Mouse (Mus musculus): ENCODE data around the gene Jmjd1c. TPM values are rescaled to one million over a fixed set of nuclear protein-coding genes. Genes with fewer than 3 reads are reported as not detected.
A peak's percentile ranks its signal among the peaks of the same experiment; 100 is the strongest.

The Jmjd1c gene
- 34.2 and 37.8 TPM in 2 replicates for polyA plus RNA-seq (2012; rRNA removed)

GRCm38 (mm10) chr10:67095798-67096620 is at the start of gene Jmjd1c:
Gene Jmjd1c, plus strand, starts transcription at chr10:67096125.
- peak; percentile 59 to 86 for DNase-seq (ENCODE audit: extremely low spot score in 1 of 2, low spot score in 1 of 2)

GRCm38 (mm10) chr10:67047712-67048645 is 47.9 kb upstream of the Jmjd1c start:
- no peak for DNase-seq (ENCODE audit: extremely low spot score in 1 of 2, low spot score in 1 of 2)

GRCm38 (mm10) chr10:67048871-67049615 is 46.9 kb upstream of the Jmjd1c start:
- DNase-seq (ENCODE audit: extremely low spot score in 1 of 2, low spot score in 1 of 2), result no peak

GRCm38 (mm10) chr10:67049621-67050020 is 46.3 kb upstream of the Jmjd1c start:
- no peak for DNase-seq (ENCODE audit: extremely low spot score in 1 of 2, low spot score in 1 of 2)

DNA sequence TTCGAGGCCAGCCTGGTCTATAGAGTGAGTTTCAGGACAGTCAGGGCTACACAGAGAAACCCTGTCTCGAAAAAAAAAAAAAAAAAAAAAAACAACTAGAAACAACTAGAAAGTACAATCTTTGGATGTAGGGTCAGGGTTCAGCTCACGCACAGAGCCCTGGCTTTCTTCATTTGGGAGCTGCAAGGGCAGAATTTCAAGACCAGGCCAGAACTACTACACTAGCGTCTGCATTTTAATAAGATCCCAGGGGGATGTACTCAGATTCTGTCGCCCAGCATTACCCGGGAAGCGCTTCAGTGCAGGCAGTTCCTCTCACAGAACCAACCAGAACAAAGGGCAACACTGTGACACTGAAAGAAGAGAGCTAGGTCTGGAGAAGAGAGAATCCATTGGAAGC is 45.2 kb upstream of the Jmjd1c start:
- no peak for DNase-seq (ENCODE audit: extremely low spot score in 1 of 2, low spot score in 1 of 2)

DNA sequence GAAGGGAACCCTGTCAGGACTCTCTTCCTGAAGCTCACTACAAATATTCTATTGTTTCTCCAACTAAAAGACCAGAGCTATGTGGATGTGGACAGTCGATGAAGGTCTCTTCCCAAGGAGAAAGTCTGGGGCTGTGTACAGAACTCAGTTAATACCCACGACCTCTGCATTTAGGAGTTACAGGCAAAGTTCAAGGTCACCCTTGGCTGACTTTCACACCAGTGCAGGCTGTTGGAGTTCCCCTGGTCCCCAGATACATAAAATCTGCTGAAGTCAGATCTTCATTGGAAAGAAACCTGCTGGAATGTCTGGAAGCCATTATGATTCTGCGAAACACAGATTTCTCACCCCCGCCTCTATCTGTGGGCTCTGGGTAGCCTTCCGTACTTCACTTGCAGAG is 44.5 kb upstream of the Jmjd1c start:
- DNase-seq (ENCODE audit: extremely low spot score in 1 of 2, low spot score in 1 of 2), result no peak

DNA sequence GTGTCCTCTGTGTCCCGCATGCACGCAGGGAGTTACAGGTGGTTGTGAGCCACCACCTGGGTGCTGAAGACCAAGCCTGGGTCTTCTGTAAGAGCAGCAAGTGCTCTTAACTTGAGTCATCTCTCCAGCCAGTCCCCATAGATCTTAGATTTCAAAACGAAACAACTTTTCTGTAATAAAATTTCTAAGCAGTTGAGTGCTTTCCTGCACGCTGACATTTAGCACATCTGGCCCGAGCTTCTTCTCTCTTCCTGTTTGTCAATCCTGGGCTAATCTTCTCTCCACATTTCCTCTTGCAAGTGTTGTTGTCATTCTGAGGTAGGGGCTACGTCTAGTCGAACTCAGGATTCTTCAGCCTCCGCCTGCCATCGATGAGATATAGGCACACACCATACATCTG is 43.5 kb upstream of the Jmjd1c start:
- DNase-seq (ENCODE audit: extremely low spot score in 1 of 2, low spot score in 1 of 2), result no peak

- no peak for DNase-seq (ENCODE audit: extremely low spot score in 1 of 2, low spot score in 1 of 2)
These were observed 42.5 kb upstream of the Jmjd1c start for GRCm38 (mm10) chr10:67053475-67053874.

DNA sequence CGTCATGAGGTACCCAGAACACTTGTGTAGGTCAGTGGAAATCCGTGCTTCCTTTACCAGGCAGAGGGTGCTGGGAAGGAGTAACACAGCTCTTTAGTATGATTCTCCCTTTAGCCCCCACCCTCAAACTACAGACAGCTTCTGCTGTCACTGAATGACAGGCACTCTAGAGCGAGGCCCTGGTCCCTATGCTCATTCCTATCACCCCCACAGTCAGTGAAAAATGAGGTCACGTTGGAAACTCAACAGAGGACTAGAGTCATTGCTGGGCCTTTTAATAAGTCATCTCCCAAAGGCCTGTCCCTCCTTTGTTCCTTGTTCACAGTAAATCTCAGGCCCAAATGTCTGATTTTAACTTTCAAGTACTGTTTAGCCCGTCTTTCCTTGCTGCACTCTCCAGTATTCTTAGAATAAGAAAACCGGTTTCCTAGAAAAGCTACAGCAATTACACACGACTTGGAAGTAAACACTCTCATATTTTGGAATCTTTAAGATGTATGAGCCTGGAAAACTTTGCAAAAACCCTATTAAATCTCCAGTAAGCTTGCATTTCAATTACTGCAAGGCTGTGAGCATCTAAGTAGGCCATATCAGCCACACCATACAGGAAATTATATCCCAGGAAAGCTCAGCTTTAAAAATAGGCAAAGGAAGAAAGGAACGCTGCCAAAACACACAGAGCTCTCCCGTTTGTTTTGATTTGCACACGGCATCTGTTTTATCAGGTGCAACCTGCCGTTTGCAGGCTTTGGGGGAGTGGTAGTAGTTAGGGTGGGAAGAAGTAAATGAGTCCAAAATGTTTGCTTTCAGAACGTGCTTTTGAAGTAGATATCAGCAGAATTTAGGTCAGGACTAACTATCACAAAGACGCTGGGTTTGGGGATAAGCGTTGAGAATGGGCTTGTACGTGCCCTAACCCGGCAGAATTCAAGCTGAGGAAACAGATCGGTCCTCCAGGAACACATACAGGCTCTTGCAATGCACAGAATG is 39.8 kb upstream of the Jmjd1c start:
- DNase-seq (ENCODE audit: extremely low spot score in 1 of 2, low spot score in 1 of 2), result peak in 1 of 2 experiments; percentile 52

- DNase-seq (ENCODE audit: extremely low spot score in 1 of 2, low spot score in 1 of 2), result no peak
These were observed 38.7 kb upstream of the Jmjd1c start for GRCm38 (mm10) chr10:67057208-67057607.

- no peak for DNase-seq (ENCODE audit: extremely low spot score in 1 of 2, low spot score in 1 of 2)
These were observed 38.2 kb upstream of the Jmjd1c start for GRCm38 (mm10) chr10:67057696-67058095.

GRCm38 (mm10) chr10:67058297-67058696 is 37.6 kb upstream of the Jmjd1c start:
- peak in 1 of 2 experiments; percentile 53 for DNase-seq (ENCODE audit: extremely low spot score in 1 of 2, low spot score in 1 of 2)

DNA sequence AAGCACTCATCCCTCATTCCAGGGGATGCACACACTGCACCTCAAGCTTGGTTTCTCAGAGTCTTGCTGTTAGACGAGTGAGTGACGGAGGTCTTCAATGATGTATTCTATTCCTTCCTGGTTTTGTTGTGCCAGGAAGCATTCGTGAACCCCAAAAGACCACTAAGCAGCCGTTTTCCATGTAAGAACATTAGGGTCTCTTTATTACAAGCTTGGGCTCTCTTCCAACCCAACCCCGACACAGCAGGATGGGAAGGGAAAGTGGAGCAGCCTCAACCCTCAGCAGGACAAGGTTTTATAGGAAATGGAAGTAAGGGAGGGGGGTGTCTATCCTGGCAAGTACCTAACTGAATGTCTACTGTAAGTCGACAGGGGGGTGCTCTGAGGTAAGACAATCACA is 37.2 kb upstream of the Jmjd1c start:
- no peak for DNase-seq (ENCODE audit: extremely low spot score in 1 of 2, low spot score in 1 of 2)

GRCm38 (mm10) chr10:67061367-67061801 is 34.5 kb upstream of the Jmjd1c start:
- DNase-seq (ENCODE audit: extremely low spot score in 1 of 2, low spot score in 1 of 2), result no peak

GRCm38 (mm10) chr10:67061823-67062222 is 34.1 kb upstream of the Jmjd1c start:
- DNase-seq (ENCODE audit: extremely low spot score in 1 of 2, low spot score in 1 of 2), result no peak

DNA sequence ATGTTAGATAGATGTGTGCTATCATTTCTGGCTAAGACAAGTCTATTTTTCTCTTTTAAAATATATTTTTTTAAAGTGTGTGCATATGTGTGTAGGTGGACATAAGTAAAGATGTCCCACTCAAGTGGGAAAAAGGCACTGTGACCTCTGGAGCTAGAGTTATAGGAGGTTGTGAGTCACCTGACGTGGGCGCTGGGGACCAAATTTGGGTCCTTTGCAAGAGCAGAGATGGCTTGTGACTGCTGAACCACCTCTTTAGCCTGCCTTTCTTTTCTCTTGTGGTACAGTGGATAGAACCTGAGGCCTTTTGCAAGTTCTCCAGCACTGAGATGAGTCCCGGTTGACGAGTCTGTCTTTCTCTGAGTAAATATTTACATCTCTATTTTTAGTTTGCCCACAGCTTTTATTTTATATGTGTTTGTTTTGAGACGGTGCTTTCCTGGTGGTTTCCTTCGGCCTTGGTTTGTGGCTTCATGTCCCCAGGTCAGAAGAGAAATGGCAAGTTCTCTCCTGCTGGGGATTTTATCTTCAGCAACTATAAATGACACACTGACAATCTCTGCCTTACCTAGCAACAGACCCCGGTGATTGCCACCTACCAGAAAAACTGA is 30.5 kb upstream of the Jmjd1c start:
- no peak for DNase-seq (ENCODE audit: extremely low spot score in 1 of 2, low spot score in 1 of 2)

DNA sequence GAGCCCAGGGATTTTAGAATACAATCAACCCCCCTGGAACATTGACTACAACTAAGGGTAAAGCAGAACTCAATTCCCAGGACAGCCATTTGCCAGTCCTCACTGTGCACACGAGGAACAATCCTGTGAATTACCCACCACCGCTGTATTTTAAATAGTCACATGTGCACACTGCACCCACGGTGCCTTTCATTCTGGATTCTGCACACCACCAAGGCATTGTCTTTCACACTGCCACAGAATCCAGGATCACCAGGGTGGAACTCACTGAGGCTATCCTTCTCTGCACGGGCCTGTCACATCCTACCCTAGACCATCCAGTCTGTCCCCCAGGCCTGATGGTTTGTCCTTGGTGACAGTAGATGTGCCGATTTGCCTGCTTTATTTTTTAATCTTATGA is 30.0 kb upstream of the Jmjd1c start:
- DNase-seq (ENCODE audit: extremely low spot score in 1 of 2, low spot score in 1 of 2), result no peak

GRCm38 (mm10) chr10:67066421-67066820 is 29.5 kb upstream of the Jmjd1c start:
- no peak for DNase-seq (ENCODE audit: extremely low spot score in 1 of 2, low spot score in 1 of 2)

DNA sequence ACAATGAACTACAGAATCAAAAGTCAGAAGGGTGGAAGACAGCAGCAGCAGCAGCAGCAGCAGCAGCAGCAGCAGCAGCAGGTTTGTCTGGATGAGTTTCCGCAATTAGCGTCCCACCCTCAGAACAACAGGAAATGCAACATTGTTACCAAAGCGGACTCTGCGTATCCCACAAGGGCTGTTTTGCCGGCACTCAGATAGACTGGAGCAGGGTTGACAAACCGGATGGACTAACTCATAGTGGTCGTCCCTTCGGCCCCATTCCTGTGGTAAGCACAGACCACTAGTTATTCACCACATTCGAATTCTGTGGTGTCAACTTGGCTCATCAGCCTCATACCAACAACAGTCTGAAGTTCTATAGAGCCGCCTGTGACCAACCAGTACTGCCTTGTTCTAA is 26.9 kb upstream of the Jmjd1c start:
- DNase-seq (ENCODE audit: extremely low spot score in 1 of 2, low spot score in 1 of 2), result no peak

All from frontal cortex, adult 2 months (tissue).